Mouse (Mus musculus) heart, embryonic 15.5 days (tissue): Measurements from ENCODE around the gene Ift22. TPM values are rescaled to one million over a fixed set of nuclear protein-coding genes. Genes with fewer than 3 reads are reported as not detected.

Experiments
- ATAC-seq: fragments of 200-750 bp; cut with Nextera tagmentation; replicated peaks from 2 replicates; pipeline ENCODE4 v1.8.0; 2017; ENCODE audit warnings: low read depth, moderate TSS enrichment; ENCODE audit not compliant: insufficient number of reproducible peaks, insufficient read depth, low FRiP score
- H3K27ac ChIP-seq: fragments of 300-500 bp; sonication (generic); 2 replicates; pipeline ENCODE4 v1.5.1; 2015; ENCODE audit warnings: mild to moderate bottlenecking, inconsistent platforms
- H3K27me3 ChIP-seq: fragments of 300-500 bp; sonication (generic); 2 replicates; pipeline ENCODE4 v1.6.1; 2015; ENCODE audit warnings: inconsistent platforms
- H3K36me3 ChIP-seq: fragments of 300-500 bp; sonication (generic); 2 replicates; pipeline ENCODE4 v1.6.1; 2015; ENCODE audit warnings: mild to moderate bottlenecking, inconsistent platforms
- H3K4me1 ChIP-seq: fragments of 300-500 bp; sonication (generic); replicated peaks from 2 replicates; pipeline ENCODE4 v1.6.1; 2015; ENCODE audit warnings: inconsistent platforms
- H3K4me2 ChIP-seq: fragments of 300-500 bp; sonication (generic); 2 replicates; pipeline ENCODE4 v1.6.1; 2015; ENCODE audit warnings: inconsistent platforms, mild to moderate bottlenecking, moderate library complexity
- H3K4me3 ChIP-seq: fragments of 300-500 bp; sonication (generic); 2 replicates; pipeline ENCODE4 v1.5.1; 2015; ENCODE audit warnings: mild to moderate bottlenecking, inconsistent platforms
- H3K9ac ChIP-seq: fragments of 300-500 bp; sonication (generic); 2 replicates; pipeline ENCODE4 v1.6.1; 2015; ENCODE audit warnings: mild to moderate bottlenecking, inconsistent platforms
- H3K9me3 ChIP-seq: fragments of 300-500 bp; sonication (generic); replicated peaks from 2 replicates; pipeline ENCODE4 v1.6.1; 2016; ENCODE audit warnings: inconsistent platforms
- WGBS: fragments of 180-500 bp; shearing (Covaris S2); methylation state at CpG from one replicate; pipeline ENCODE4 v1.1.7; 2015; ENCODE audit warnings: mixed read lengths; 5-methylcytosine and 5-hydroxymethylcytosine counted together
- polyA plus RNA-seq: library from polyadenylated mRNA; unstranded; fragments of >200 nt; fragmentation: Nextera tagmentation; extraction: Ambion mirVana; gene quantifications from 2 replicates; pipeline ENCODE4 v1.2.1, GENCODE M21; 2015

Ift22 gene
- 34.3 and 40.6 TPM in 2 replicates for polyA plus RNA-seq

DNA sequence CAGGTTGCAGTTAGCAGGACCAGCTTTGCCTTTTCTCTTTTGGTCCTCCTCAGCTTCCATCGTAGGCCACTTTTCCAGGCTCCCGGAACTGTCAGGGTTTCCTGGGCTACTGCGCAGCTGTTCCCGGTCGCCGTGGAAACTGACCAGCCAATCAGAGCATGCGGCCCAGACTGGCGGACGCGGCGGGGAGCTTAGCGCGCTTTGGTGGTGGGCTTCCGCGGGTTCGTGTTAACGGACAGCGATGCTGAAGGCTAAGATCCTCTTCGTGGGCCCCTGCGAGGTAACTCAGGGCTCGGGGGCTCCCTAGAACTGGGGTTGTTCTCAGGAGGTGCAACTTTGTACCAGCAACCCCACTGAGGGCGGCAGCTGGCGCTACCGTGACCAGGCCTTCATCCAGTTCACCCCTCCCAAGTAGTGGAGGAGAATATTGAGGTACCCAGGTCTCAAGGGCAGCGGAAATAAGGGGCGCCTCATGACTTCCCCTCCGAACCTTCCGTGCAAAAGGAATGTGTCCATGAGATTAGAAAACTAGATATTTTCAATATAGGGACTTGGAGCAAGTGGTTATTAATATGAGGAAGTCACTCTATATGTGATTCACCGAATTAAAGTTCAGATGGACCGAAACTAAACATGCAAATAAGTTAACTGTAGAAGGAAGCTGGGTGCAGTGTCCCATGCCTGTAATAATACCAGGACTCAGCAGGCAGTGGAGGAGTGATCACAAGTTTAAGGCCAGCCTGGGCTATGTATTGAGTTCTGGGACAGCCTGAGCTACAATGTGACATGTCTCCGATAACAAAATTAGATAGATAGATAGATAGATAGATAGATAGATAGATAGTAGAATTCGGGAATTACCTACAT is at the start of gene Ift22:
TSS of gene Ift22 (plus strand) at position 160 of the 867 bp plus-strand sequence.
- H3K27me3 ChIP-seq, result no peaks in the 10 kb centered on the region
- no peak within 1 kb of the TSS for H3K27ac ChIP-seq
- H3K4me2 ChIP-seq, result peak within 1 kb of the TSS; percentile 76
- H3K36me3 ChIP-seq, result peaks cover 5% of the 10 kb centered on the region; the same call in 1 of the 2 replicates
- WGBS, result 7% methylated on average over 32 of the region's 32 CpGs
- H3K4me3 ChIP-seq, result peak within 1 kb of the TSS; percentile 75
- no peaks in the 10 kb centered on the region for H3K9me3 ChIP-seq
- ATAC-seq, result peak; percentile 92
- H3K4me1 ChIP-seq, result peaks cover 5% of the 10 kb centered on the region; the same call in 1 of the 2 replicates
- H3K9ac ChIP-seq, result peak within 1 kb of the TSS; percentile 71

DNA sequence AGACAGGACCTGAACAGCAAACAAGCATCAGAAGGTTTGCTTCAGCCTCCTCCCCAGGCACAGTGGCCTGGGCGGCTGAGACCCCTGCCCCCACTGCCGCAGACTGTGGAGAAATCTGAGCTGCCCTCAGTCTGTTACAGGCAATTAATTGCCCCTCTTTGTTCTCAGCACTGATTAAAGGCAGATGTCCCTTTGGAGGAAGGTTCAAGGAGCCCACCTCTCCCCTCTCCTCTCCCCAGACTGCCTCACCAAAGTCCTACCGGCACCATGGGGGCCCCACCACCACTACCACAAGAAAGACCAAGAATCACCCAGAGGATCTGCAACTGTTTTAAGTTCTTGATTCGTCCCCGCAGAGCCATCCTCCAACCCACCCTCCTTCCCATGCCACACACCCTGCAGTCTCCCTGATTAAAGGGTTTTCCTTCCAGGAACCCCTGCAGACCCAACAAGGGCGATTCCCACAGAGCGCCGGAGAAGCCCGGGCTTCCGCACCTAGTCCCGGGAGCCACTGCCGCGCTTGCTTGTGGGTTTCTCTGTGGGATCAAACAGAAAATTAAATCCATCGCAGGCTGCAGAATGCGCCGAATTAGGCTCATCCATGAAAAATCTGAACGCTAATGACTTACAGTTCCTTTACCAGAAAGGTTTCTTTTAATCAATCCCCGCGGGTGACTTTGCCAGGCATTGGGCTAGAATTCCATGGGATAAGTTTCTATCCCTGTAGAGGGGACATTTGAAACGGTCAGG is 46.6 kb upstream of the Ift22 start:
- H3K4me3 ChIP-seq, result 0 out of 2 replicates have a peak overlapping the region, but pooled peaks have one; percentile 13
- no peak for ATAC-seq
- H3K9me3 ChIP-seq, result no peaks in the 10 kb centered on the region
- H3K36me3 ChIP-seq, result no peaks in the 10 kb centered on the region
- peaks cover 21% of the 10 kb centered on the region for H3K4me1 ChIP-seq
- peak overlapping the region; percentile 15; the same call in 1 of the 2 replicates for H3K9ac ChIP-seq
- peak overlapping the region; percentile 32 for H3K4me2 ChIP-seq
- no peak overlapping the region for H3K27ac ChIP-seq
- 22% methylated on average over 20 of the region's 20 CpGs for WGBS
- H3K27me3 ChIP-seq, result peaks cover 25% of the 10 kb centered on the region

DNA sequence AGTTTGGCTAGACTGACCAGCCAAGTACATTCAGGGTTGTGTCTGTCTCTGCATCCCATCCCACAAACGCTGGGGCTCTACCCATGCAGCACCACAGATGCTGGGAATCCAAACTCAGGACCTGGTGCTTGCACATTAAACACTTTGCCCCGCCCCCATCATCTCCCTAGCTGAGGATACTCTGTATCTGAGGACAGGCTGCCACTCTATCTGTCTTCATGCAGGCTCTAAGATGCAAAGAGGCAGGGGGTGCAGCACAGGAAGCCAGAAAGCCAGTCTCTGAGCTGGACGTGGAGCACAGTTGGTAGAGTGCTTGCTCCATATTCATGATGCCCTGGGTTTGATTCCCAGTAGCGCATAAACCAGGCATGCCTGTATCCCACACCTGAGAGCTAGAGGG is 45.1 kb upstream of the Ift22 start:
- 0 out of 2 replicates have a peak overlapping the region, but pooled peaks have one; percentile 6 for H3K9ac ChIP-seq
- no peak for ATAC-seq

DNA sequence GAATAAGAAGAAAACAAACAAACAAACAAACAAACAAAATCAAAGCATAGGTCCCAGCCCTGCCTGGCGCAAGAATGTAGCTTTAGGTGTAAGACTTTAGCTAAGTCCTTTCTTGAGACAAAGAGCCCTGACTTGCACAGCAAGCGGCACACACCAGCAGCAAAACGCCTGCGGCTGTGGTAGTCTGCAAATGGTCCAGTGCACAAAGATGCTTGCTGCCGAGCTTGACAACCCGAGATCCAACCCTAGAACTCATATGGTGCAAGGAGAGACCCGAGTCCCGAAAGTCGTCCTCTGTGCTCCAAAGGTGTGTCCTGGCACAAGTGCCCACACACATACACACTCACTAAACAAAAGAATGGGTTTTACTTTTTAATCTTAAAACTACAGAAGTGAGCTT is 44.7 kb upstream of the Ift22 start:
- H3K9ac ChIP-seq, result 0 out of 2 replicates have a peak overlapping the region, but pooled peaks have one; percentile 6
- peaks cover 21% of the 10 kb centered on the region for H3K4me1 ChIP-seq
- H3K27ac ChIP-seq, result peak overlapping the region; percentile 77
- no peak overlapping the region for H3K4me3 ChIP-seq
- WGBS, result 48% methylated on average over 9 of the region's 9 CpGs
- ATAC-seq, result no peak
- H3K27me3 ChIP-seq, result peaks cover 25% of the 10 kb centered on the region
- no peak overlapping the region for H3K4me2 ChIP-seq
- no peaks in the 10 kb centered on the region for H3K9me3 ChIP-seq
- no peaks in the 10 kb centered on the region for H3K36me3 ChIP-seq

More for the DNA sequence above, 45.1 kb upstream of the Ift22 start:
- no peak overlapping the region for H3K4me2 ChIP-seq
- peaks cover 25% of the 10 kb centered on the region for H3K27me3 ChIP-seq
- H3K4me1 ChIP-seq, result peaks cover 21% of the 10 kb centered on the region
- WGBS, result 60% methylated on average over 4 of the region's 4 CpGs
- no peak overlapping the region for H3K4me3 ChIP-seq
- 0 out of 2 replicates have a peak overlapping the region, but pooled peaks have one; percentile 77 for H3K27ac ChIP-seq
- no peaks in the 10 kb centered on the region for H3K36me3 ChIP-seq
- H3K9me3 ChIP-seq, result no peaks in the 10 kb centered on the region

DNA sequence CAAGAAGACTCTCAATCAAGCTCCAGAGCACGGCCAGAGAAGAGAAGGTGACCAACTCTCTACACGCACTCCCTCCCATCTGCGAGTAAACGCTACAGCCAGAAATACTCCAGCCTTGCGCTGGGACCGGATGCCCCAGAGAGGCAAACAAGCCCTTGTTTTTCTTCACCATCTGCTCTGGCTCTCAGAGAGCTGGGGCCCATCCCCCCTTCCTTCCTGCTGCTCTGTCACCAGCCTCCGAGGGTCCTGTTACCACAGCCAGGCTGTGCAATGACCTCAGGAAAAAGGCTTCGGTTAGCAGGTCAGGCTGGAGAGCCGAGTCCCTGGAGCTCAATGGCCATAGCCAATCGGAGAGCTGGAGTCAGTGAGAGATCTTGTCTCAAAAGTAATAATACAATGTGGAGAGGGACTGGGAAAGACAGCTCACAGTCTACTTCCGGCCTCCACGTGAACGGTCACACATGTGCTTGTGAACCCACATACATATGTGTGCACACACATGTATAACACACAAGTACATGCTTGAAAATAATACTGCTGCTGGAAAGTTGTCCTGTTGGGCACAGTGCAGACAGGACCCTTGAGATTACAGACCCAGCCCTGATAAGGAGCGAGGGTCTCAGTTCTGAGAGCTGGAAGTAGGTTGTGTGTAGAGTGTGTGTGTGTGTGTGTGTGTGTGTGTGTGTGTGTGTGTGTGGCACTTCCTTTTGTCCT is 43.8 kb upstream of the Ift22 start:
- ATAC-seq, result peak; percentile 72
- no peaks in the 10 kb centered on the region for H3K36me3 ChIP-seq
- H3K9ac ChIP-seq, result no peak overlapping the region
- no peak overlapping the region for H3K4me3 ChIP-seq
- no peaks in the 10 kb centered on the region for H3K9me3 ChIP-seq
- H3K4me2 ChIP-seq, result peak overlapping the region; percentile 42
- 8% methylated on average over 14 of the region's 14 CpGs for WGBS
- H3K4me1 ChIP-seq, result peaks cover 21% of the 10 kb centered on the region
- peaks cover 25% of the 10 kb centered on the region for H3K27me3 ChIP-seq
- peak overlapping the region; percentile 77 for H3K27ac ChIP-seq

DNA sequence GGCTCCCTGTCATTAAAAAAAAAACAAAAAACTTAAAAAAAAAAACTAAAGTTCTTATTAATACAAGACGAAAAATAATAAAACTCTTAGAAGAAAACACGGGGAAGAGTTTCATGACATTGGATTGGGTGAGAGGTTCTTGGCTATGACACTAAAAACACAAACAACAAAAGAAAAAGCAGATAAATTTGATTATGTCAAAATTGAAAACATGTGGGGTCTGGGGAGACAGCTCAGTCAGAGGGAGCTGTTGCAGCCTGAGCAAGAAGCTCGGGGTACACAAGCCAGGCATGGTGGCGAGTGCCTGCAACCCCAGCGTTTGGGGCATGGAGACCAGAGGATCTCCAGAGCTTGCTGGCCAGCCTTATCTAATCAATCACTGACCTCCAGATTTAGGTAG is 40.2 kb upstream of the Ift22 start:
- 60% methylated on average over 5 of the region's 5 CpGs for WGBS
- H3K4me1 ChIP-seq, result peaks cover 19% of the 10 kb centered on the region
- no peak for ATAC-seq
- no peak overlapping the region for H3K9ac ChIP-seq
- H3K27ac ChIP-seq, result no peak overlapping the region
- H3K4me3 ChIP-seq, result no peak overlapping the region
- H3K36me3 ChIP-seq, result no peaks in the 10 kb centered on the region
- H3K27me3 ChIP-seq, result peaks cover 3% of the 10 kb centered on the region; the same call in 1 of the 2 replicates
- H3K4me2 ChIP-seq, result no peak overlapping the region
- no peaks in the 10 kb centered on the region for H3K9me3 ChIP-seq

DNA sequence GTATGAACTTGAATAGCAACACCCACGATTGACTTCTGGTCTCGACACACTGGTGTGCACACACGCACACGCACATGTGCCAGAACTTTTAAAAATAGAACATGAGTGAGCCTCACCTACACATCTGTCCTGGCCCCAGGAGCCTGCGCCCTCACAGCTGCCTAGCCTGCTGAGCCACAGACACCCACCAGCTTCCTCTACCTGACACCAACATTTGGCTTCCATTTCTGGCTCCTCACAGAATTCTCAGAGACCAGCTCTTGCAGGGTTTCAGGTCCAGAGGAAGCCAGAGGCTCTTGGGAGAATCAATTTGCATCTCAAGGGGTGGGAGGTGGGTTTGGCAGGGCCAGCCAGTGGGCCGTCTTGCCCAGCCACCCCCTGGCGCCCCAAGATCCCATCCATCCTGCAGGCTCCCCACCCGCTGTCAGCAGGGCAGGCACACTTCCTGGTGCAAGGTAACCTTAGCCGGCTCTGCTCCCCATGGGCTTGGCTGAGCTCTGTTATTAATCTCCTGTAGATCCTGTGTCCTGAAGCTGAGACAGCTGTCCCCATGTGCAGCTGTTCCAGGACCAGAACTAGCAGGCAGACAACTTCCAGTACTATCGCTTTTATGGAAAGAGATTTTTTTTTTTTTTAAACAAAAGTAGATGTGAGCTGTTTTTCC is 38.4 kb upstream of the Ift22 start:
- 46% methylated on average over 10 of the region's 10 CpGs for WGBS
- H3K4me2 ChIP-seq, result no peak overlapping the region
- no peak overlapping the region for H3K9ac ChIP-seq
- no peak overlapping the region; the same call in 1 of the 2 replicates for H3K27ac ChIP-seq
- H3K4me1 ChIP-seq, result peaks cover 5% of the 10 kb centered on the region; the same call in 1 of the 2 replicates
- no peaks in the 10 kb centered on the region for H3K27me3 ChIP-seq
- no peak overlapping the region for H3K4me3 ChIP-seq
- no peak for ATAC-seq
- no peaks in the 10 kb centered on the region for H3K9me3 ChIP-seq
- no peaks in the 10 kb centered on the region for H3K36me3 ChIP-seq

DNA sequence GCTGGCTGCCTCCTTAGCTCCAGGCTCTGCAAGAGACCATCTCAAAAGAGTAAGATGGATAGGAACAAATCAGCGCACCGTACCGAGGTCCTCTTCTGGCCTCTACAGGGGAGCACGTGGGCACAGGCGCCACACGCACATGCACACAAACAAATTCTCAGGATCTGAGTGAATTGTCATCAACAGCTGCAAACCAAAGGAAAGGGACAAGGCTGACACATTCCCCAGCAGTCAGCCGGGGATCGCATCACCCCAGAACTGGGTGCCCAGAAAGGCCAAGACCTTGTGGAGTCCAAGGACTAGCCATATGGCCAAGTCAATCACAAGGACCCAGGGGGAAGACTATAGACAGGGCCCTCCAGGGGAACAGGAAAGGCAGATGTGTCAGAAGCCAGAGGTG is 35.5 kb upstream of the Ift22 start:
- Histone ChIP-seq H3K4me1 (peaks cover 5% of the 10 kb centered on the region; the same call in 1 of the 2 replicates), H3K4me3 (no peak overlapping the region), H3K27ac (no peak overlapping the region), H3K27me3 (no peaks in the 10 kb centered on the region), H3K9ac (no peak overlapping the region), H3K9me3 (no peaks in the 10 kb centered on the region), H3K4me2 (no peak overlapping the region), H3K36me3 (no peaks in the 10 kb centered on the region)
- ATAC-seq, result no peak
- WGBS, result 75% methylated on average over 8 of the region's 8 CpGs

DNA sequence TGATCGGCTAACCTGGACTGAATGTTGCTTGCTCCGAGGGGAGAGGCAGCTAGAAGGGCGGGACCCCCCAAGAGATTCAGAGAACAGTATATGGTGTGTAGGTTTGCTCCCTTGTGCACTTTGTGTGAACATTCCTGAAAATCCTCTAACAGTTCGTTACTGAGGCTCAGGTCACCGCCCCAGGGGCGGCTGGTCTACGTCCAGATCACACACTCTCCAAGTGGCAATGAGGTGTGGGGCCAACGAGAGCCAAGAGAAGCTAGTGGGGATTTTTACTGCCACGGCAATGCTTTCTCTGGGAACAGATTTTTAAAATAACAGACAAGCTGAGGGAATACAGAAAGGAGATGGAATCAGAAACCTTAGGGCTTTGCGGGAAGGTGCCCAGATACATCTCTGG is 33.7 kb upstream of the Ift22 start:
- Histone ChIP-seq H3K27ac (no peak overlapping the region), H3K4me2 (no peak overlapping the region), H3K9me3 (no peaks in the 10 kb centered on the region), H3K4me3 (no peak overlapping the region), H3K36me3 (no peaks in the 10 kb centered on the region), H3K27me3 (no peaks in the 10 kb centered on the region), H3K4me1 (peaks cover 5% of the 10 kb centered on the region; the same call in 1 of the 2 replicates), H3K9ac (no peak overlapping the region)
- ATAC-seq, result no peak
- WGBS, result 51% methylated on average over 10 of the region's 10 CpGs

DNA sequence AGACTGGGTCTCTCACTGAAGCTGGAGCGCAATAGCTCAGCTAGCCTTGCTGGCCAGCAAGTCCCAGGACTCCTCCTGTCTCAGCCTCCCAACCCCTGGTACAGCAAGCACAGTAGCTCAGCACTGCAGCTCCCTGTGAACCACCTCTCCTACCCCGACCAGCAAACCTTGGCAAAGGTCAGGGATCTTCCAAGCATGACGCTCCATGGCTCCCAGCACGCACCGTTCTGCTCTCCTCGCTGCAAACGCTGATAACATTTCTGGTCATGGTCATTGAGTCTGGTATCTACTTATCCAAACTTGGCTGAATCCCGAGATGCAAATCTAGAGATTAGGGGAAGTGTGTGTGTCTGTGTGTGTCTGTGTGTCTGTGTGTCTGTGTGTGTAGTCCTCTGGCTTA is 27.8 kb upstream of the Ift22 start:
- WGBS, result 78% methylated on average over 8 of the region's 8 CpGs
- ATAC-seq, result no peak
- peaks cover 50% of the 10 kb centered on the region for H3K27me3 ChIP-seq

More for the DNA sequence above, 27.8 kb upstream of the Ift22 start:
- H3K4me3 ChIP-seq, result no peak overlapping the region
- H3K9ac ChIP-seq, result no peak overlapping the region
- no peak overlapping the region for H3K27ac ChIP-seq
- H3K4me2 ChIP-seq, result no peak overlapping the region
- H3K9me3 ChIP-seq, result no peaks in the 10 kb centered on the region
- no peaks in the 10 kb centered on the region for H3K36me3 ChIP-seq
- H3K4me1 ChIP-seq, result peaks cover 17% of the 10 kb centered on the region
